Mouse (Mus musculus): ENCODE results near the gene Lamc3. TPM values are rescaled to one million over a fixed set of nuclear protein-coding genes. Genes with fewer than 3 reads are reported as not detected.

The Lamc3 gene
- 12.8 and 15.9 TPM in 2 replicates for total RNA-seq (2021)
- long read RNA-seq, full-length matches to known transcripts: 2 of 10 reads
- long read RNA-seq, partial matches to known transcripts: 2 of 10 reads
- long read RNA-seq, other reads (novel, unspliced or antisense): 6 of 10 reads

GRCm38 (mm10) chr2:31887030-31887429, at the start of gene Lamc3:
Gene Lamc3, plus strand, starts transcription at chr2:31887291.
- peak; percentile 56 for DNase-seq

- DNase-seq: no peak
Observed at GRCm38 (mm10) chr2:31838868-31839267, 48.2 kb upstream of the Lamc3 start.

- no peak for DNase-seq
Observed at GRCm38 (mm10) chr2:31844729-31845136, 42.4 kb upstream of the Lamc3 start.

- DNase-seq: no peak
Observed at GRCm38 (mm10) chr2:31845512-31845895, 41.6 kb upstream of the Lamc3 start.

- DNase-seq: peak; percentile 21
Observed at GRCm38 (mm10) chr2:31845896-31846691, 41.0 kb upstream of the Lamc3 start, which contains the start of gene Fibcd1. Gene Fibcd1, minus strand, starts transcription at chr2:31846005.

- no peak for DNase-seq
Observed at GRCm38 (mm10) chr2:31846692-31847660, 40.1 kb upstream of the Lamc3 start.

- no peak for DNase-seq
Observed at GRCm38 (mm10) chr2:31847908-31848307, 39.2 kb upstream of the Lamc3 start.

- peak; percentile 17 for DNase-seq
Observed at GRCm38 (mm10) chr2:31850141-31850540, 37.0 kb upstream of the Lamc3 start.

- DNase-seq: no peak
Observed at GRCm38 (mm10) chr2:31855991-31856390, 31.1 kb upstream of the Lamc3 start.

- DNase-seq: peak; percentile 58
Observed at GRCm38 (mm10) chr2:31857180-31857579, 29.9 kb upstream of the Lamc3 start.

GRCm38 (mm10) chr2:31858500-31858899, 28.6 kb upstream of the Lamc3 start:
- DNase-seq: no peak

GRCm38 (mm10) chr2:31862919-31863318, 24.2 kb upstream of the Lamc3 start:
- DNase-seq: no peak

- no peak for DNase-seq
Observed at GRCm38 (mm10) chr2:31863766-31864165, 23.3 kb upstream of the Lamc3 start.

- no peak for DNase-seq
Observed at GRCm38 (mm10) chr2:31864891-31865290, 22.2 kb upstream of the Lamc3 start.

- no peak for DNase-seq
Observed at GRCm38 (mm10) chr2:31865322-31865721, 21.8 kb upstream of the Lamc3 start.

GRCm38 (mm10) chr2:31865794-31866193, 21.3 kb upstream of the Lamc3 start:
- no peak for DNase-seq

- no peak for DNase-seq
Observed at GRCm38 (mm10) chr2:31867773-31868537, 19.1 kb upstream of the Lamc3 start.

- DNase-seq: no peak
Observed at GRCm38 (mm10) chr2:31868538-31869164, 18.4 kb upstream of the Lamc3 start.

GRCm38 (mm10) chr2:31869692-31870091, 17.4 kb upstream of the Lamc3 start:
- DNase-seq: no peak

GRCm38 (mm10) chr2:31870683-31871082, 16.4 kb upstream of the Lamc3 start:
- no peak for DNase-seq

- DNase-seq: no peak
Observed at GRCm38 (mm10) chr2:31874290-31874855, 12.7 kb upstream of the Lamc3 start.
